Comparison of ENCODE assay signal across 30 mouse cellular contexts in the genomic region with DNA sequence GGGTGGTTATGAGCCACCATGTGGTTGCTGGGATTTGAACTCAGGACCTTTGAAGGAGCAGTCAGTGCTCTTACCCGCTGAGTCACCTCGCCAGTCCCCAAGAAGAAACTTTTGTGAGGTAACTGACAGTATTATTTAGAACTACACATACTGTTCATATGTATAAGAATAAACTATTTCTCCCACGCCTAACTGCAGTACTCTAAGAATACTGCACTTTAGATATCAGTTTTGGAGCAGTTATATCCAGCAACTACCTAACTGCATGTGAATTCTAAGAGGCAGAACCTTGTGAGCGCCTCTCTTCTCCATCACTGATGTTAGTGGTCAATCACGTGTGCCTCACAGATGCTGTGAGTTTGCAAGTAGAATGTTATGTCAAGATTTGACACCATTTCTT.
"Had no signal": no experiment of that assay in that cellular context is flagged by ENCODE, and none has a peak within 500 bp of the region (broad histone marks: within the 10 kb centered on the region; RNA-seq: fewer than 3 reads in every experiment).

No protein-coding gene starts in this region.

- H3K27me3 ChIP-seq: limb, embryonic 12.5 days; limb, embryonic 13.5 days; limb, embryonic 15.5 days; liver, embryonic 12.5 days; liver, embryonic 13.5 days; liver, embryonic 15.5 days; lung, embryonic 15.5 days; megakaryocyte, embryonic 14.5 days; midbrain, embryonic 12.5 days; midbrain, embryonic 13.5 days; midbrain, embryonic 15.5 days; neural tube, embryonic 12.5 days had no signal

- H3K4me2 ChIP-seq: limb, embryonic 12.5 days; limb, embryonic 13.5 days; limb, embryonic 15.5 days; liver, embryonic 11.5 days; liver, embryonic 12.5 days; liver, embryonic 13.5 days; liver, embryonic 15.5 days; lung, embryonic 14.5 days; lung, embryonic 15.5 days; midbrain, embryonic 12.5 days; midbrain, embryonic 13.5 days; midbrain, embryonic 15.5 days; neural tube, embryonic 12.5 days had no signal

- H3K9ac ChIP-seq: limb, embryonic 12.5 days; limb, embryonic 13.5 days; limb, embryonic 15.5 days; liver, embryonic 12.5 days; liver, embryonic 13.5 days; liver, embryonic 14.5 days; liver, embryonic 15.5 days; liver, postnatal 0 days; lung, embryonic 14.5 days; lung, embryonic 15.5 days; midbrain, embryonic 12.5 days; midbrain, embryonic 13.5 days; midbrain, embryonic 15.5 days; neural tube, embryonic 12.5 days had no signal

- ATAC-seq: liver, embryonic 12.5 days; liver, postnatal 0 days; lung, postnatal 0 days; midbrain, embryonic 13.5 days; midbrain, embryonic 15.5 days had no signal

- H3K4me3 ChIP-seq: limb, embryonic 10.5 days; limb, embryonic 12.5 days; limb, embryonic 13.5 days; limb, embryonic 15.5 days; liver, embryonic 12.5 days; liver, embryonic 13.5 days; liver, embryonic 15.5 days; lung, embryonic 15.5 days; midbrain, embryonic 10.5 days; midbrain, embryonic 12.5 days; midbrain, embryonic 13.5 days; midbrain, embryonic 15.5 days; myocyte; neural tube, embryonic 12.5 days had no signal

- DNase-seq: left cerebral cortex, postnatal 4 days; liver; liver, embryonic 13.5 days; liver, postnatal 0 days; lung, adult 18-20 months; lung, adult 2 months; lung, embryonic 14.5 days; lung, postnatal 10 days; lung, postnatal 14 days; lung, postnatal 36 days; lung, postnatal 4 days; midbrain, embryonic 14.5 days had no signal

- H3K9me3 ChIP-seq: limb, embryonic 10.5 days; limb, embryonic 15.5 days; liver, embryonic 12.5 days; liver, embryonic 13.5 days; liver, embryonic 15.5 days; lung, embryonic 15.5 days; megakaryocyte, embryonic 14.5 days; midbrain, embryonic 10.5 days; midbrain, embryonic 13.5 days; midbrain, embryonic 15.5 days; neural tube, embryonic 12.5 days had no signal

- H3K27ac ChIP-seq: limb, embryonic 10.5 days; limb, embryonic 12.5 days; limb, embryonic 13.5 days; limb, embryonic 15.5 days; liver, embryonic 12.5 days; liver, embryonic 13.5 days; liver, embryonic 14.5 days; liver, embryonic 15.5 days; lung, embryonic 15.5 days; macrophage; midbrain, embryonic 10.5 days; midbrain, embryonic 12.5 days; midbrain, embryonic 13.5 days; midbrain, embryonic 15.5 days; neural tube, embryonic 12.5 days had no signal
